Mouse (Mus musculus) forebrain, postnatal 0 days (tissue): ENCODE data around the gene Slc16a14. TPM values are rescaled to one million over a fixed set of nuclear protein-coding genes. Genes with fewer than 3 reads are reported as not detected.

ENCODE experiments used
- ATAC-seq: fragments of 200-750 bp; cut with Nextera tagmentation; 2 replicates; pipeline ENCODE4 v1.8.0; 2017; ENCODE audit warnings: mild to moderate bottlenecking, moderate library complexity
- DNase-seq: peaks from one replicate; pipeline ENCODE4 v3.0.0-alpha.2; 2015
- H3K27ac ChIP-seq: fragments of 300-500 bp; sonication (generic); 2 replicates; pipeline ENCODE4 v1.5.1; 2014; ENCODE audit warnings: low read depth, mild to moderate bottlenecking, antibody characterized with exemption, low read length, moderate library complexity, mixed read lengths
- H3K27me3 ChIP-seq: fragments of 300-500 bp; sonication (generic); 2 replicates; pipeline ENCODE4 v1.6.1; 2014; ENCODE audit warnings: mild to moderate bottlenecking, low read length, mixed read lengths; ENCODE audit not compliant: insufficient read depth
- H3K36me3 ChIP-seq: fragments of 300-500 bp; sonication (generic); 2 replicates; pipeline ENCODE4 v1.6.1; 2014; ENCODE audit warnings: mild to moderate bottlenecking, moderate library complexity; ENCODE audit not compliant: insufficient read depth
- H3K4me1 ChIP-seq: fragments of 300-500 bp; sonication (generic); 2 replicates; pipeline ENCODE4 v1.6.1; 2014; ENCODE audit warnings: antibody characterized with exemption; ENCODE audit not compliant: insufficient read depth
- H3K4me2 ChIP-seq: fragments of 300-500 bp; sonication (generic); 2 replicates; pipeline ENCODE4 v1.6.1; 2014; ENCODE audit warnings: low read depth, mild to moderate bottlenecking, moderate library complexity
- H3K4me3 ChIP-seq: fragments of 300-500 bp; sonication (generic); 2 replicates; pipeline ENCODE4 v1.5.1; 2014; ENCODE audit warnings: low read depth, low read length, mixed read lengths
- H3K9ac ChIP-seq: fragments of 300-500 bp; sonication (generic); 2 replicates; pipeline ENCODE4 v1.6.1; 2014; ENCODE audit warnings: mild to moderate bottlenecking
- H3K9me3 ChIP-seq: fragments of 300-500 bp; sonication (generic); 2 replicates; pipeline ENCODE4 v1.6.1; 2016; ENCODE audit warnings: low read length
- CTCF ChIP-seq: sonication (generic); IDR thresholded peaks from 2 replicates; pipeline ENCODE4 v1.5.1; 2016; ENCODE audit warnings: antibody characterized with exemption, control low read depth, low read depth
- WGBS: fragments of 180-500 bp; shearing (Covaris S2); extraction: QIAGEN DNeasy Blood & Tissue Kit; methylation state at CpG from one replicate; pipeline ENCODE4 v1.1.7; 2014; 5-methylcytosine and 5-hydroxymethylcytosine counted together
- polyA plus RNA-seq: library from polyadenylated mRNA; unstranded; fragments of >200 nt; fragmentation: Nextera tagmentation; extraction: Ambion mirVana; gene quantifications from 2 replicates; pipeline ENCODE4 v1.2.1, GENCODE M21; 2015
- total RNA-seq: library from RNA; depleted of rRNA; stranded (reverse); fragments of >200 nt; gene quantifications from 2 replicates; pipeline ENCODE4 v1.2.3, GENCODE M21; 2014

Slc16a14 gene
- total and polyA plus RNA-seq, 2 experiments from 2014 or later, result 15.7 to 23.2 TPM

GRCm38 (mm10) chr1:84881248-84882065, 53.5 kb downstream of the Slc16a14 start:
- Histone ChIP-seq H3K4me1 (no peaks in the 10 kb centered on the region), H3K27ac (no peak overlapping the region), H3K27me3 (no peaks in the 10 kb centered on the region), H3K36me3 (no peaks in the 10 kb centered on the region), H3K9me3 (no peaks in the 10 kb centered on the region), H3K9ac (no peak overlapping the region), H3K4me3 (no peak overlapping the region), H3K4me2 (no peak overlapping the region)
- 64% methylated on average over 11 of the region's 11 CpGs for WGBS
- peak; percentile 28; the same call in 1 of the 2 replicates for TF ChIP-seq CTCF
- DNase-seq (no peak), ATAC-seq (no peak)

GRCm38 (mm10) chr1:84879571-84880120, 55.3 kb downstream of the Slc16a14 start:
- Histone ChIP-seq H3K27ac (no peak overlapping the region), H3K27me3 (no peaks in the 10 kb centered on the region), H3K9ac (no peak overlapping the region), H3K4me2 (no peak overlapping the region), H3K9me3 (no peaks in the 10 kb centered on the region), H3K36me3 (no peaks in the 10 kb centered on the region), H3K4me3 (no peak overlapping the region), H3K4me1 (no peaks in the 10 kb centered on the region)
- DNase-seq, result no peak
- 94% methylated on average over 8 of the region's 8 CpGs for WGBS
- ATAC-seq, result no peak
- no peak for TF ChIP-seq CTCF

GRCm38 (mm10) chr1:84877590-84877989, 57.3 kb downstream of the Slc16a14 start:
- no peaks in the 10 kb centered on the region for H3K4me1 ChIP-seq
- H3K4me3 ChIP-seq, result no peak overlapping the region
- no peak overlapping the region for H3K27ac ChIP-seq
- DNase-seq (no peak), ATAC-seq (no peak)
- WGBS, result 94% methylated on average over 2 of the region's 2 CpGs
- no peaks in the 10 kb centered on the region for H3K27me3 ChIP-seq
- TF ChIP-seq CTCF, result no peak
- H3K36me3 ChIP-seq, result no peaks in the 10 kb centered on the region
- H3K9ac ChIP-seq, result no peak overlapping the region
- no peaks in the 10 kb centered on the region for H3K9me3 ChIP-seq
- H3K4me2 ChIP-seq, result no peak overlapping the region

GRCm38 (mm10) chr1:84872939-84873338, 62.0 kb downstream of the Slc16a14 start:
- H3K4me2 ChIP-seq, result no peak overlapping the region
- no peaks in the 10 kb centered on the region for H3K9me3 ChIP-seq
- no peaks in the 10 kb centered on the region for H3K27me3 ChIP-seq
- no peaks in the 10 kb centered on the region for H3K36me3 ChIP-seq
- DNase-seq (no peak), ATAC-seq (no peak)
- no peak overlapping the region for H3K9ac ChIP-seq
- H3K27ac ChIP-seq, result no peak overlapping the region
- 70% methylated on average over 4 of the region's 4 CpGs for WGBS
- no peaks in the 10 kb centered on the region for H3K4me1 ChIP-seq
- no peak for TF ChIP-seq CTCF
- no peak overlapping the region for H3K4me3 ChIP-seq

- Histone ChIP-seq H3K4me3 (no peak overlapping the region), H3K27ac (no peak overlapping the region), H3K36me3 (no peaks in the 10 kb centered on the region), H3K4me2 (no peak overlapping the region), H3K4me1 (no peaks in the 10 kb centered on the region), H3K9me3 (no peaks in the 10 kb centered on the region), H3K27me3 (no peaks in the 10 kb centered on the region), H3K9ac (no peak overlapping the region)
- TF ChIP-seq CTCF, result no peak
- ATAC-seq (no peak), DNase-seq (no peak)
- WGBS, result 24% methylated on average over 3 of the region's 3 CpGs
These were observed 62.8 kb downstream of the Slc16a14 start for GRCm38 (mm10) chr1:84872105-84872504.

GRCm38 (mm10) chr1:84871131-84871530, 63.8 kb downstream of the Slc16a14 start:
- Histone ChIP-seq H3K9ac (no peak overlapping the region), H3K4me3 (no peak overlapping the region), H3K4me1 (no peaks in the 10 kb centered on the region), H3K27me3 (no peaks in the 10 kb centered on the region), H3K4me2 (no peak overlapping the region), H3K27ac (no peak overlapping the region), H3K36me3 (no peaks in the 10 kb centered on the region), H3K9me3 (no peaks in the 10 kb centered on the region)
- no peak for ATAC-seq
- WGBS, result 76% methylated on average over 6 of the region's 6 CpGs
- no peak for DNase-seq
- TF ChIP-seq CTCF, result no peak

- WGBS, result 49% methylated on average over 7 of the region's 7 CpGs
- Histone ChIP-seq H3K4me3 (no peak overlapping the region), H3K27ac (no peak overlapping the region), H3K4me2 (no peak overlapping the region), H3K9ac (no peak overlapping the region), H3K4me1 (no peaks in the 10 kb centered on the region), H3K27me3 (no peaks in the 10 kb centered on the region), H3K36me3 (no peaks in the 10 kb centered on the region), H3K9me3 (no peaks in the 10 kb centered on the region)
- no peak for TF ChIP-seq CTCF
- no peak for ATAC-seq
- no peak for DNase-seq
These were observed 65.4 kb downstream of the Slc16a14 start for GRCm38 (mm10) chr1:84869498-84869897.
